Mouse (Mus musculus) liver (tissue): ENCODE results near the gene Myh7.

Source experiments
- DNase-seq: peaks from one replicate; pipeline ENCODE4 v3.0.0-alpha.2; 2020; ENCODE audit warnings: mixed read lengths

Myh7 gene

DNA sequence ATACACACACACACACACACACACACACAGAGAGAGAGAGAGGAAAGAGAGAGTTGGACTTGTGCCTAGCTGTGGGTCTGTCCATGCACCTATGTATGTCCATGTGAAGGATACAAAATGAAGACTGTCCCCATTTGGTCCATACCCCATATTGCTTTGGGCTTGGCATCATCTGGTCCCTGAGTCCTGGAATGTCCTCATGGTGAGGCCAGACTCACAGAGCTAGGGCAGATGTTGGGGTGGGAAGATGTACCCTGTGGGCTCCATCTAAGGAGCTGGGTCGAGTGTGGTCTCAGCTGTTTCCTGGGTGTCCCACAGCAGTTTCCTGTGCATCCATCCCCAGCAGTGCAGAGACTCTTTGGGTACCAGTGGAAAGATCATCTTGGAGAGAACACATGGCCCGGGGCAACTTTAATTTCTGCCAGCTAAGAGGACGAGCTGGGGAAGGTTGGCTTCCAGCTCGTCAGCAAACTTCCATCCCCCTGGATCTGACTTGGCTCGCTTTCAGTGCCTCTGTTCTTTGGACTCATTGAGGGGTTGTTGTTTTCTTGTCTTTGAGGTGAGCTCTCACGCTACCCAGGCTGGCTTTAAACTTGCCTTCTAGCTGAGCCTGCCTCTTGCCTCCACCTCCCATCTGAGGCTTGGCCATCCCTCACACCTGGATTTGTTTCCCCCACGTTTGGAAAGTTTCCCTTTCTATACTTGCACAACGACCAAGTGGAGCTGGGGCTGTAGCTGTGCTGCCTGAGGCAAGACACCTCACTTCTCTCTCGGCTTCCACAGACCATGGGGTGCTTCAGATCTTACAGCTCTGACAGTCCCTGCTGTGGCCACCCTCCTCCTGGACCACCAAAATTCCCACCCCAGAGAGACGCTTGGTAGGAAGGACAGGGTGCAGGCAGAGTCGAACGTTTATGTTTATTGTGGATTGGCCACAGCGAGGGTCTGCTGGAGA lies 53.1 kb downstream of the Myh7 start:
- DNase-seq, result no peak

DNA sequence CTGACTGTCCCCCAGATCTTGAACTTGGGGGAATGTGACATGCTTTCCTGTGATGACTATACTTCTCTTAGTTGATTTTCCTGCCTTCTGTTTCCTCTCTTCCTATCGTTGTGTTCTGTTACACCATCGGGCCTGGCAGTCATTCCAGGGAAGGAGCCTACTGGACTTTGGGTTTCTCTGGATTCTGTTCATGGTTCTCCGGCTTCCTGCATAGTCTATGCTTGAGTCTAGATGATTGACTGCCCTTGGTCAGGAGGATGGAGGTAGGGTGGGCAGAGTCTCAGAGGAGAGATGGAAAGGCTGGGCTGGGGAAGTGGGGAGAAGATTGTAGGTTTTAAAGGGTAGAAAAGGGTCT lies 54.3 kb downstream of the Myh7 start:
- DNase-seq, result no peak

DNA sequence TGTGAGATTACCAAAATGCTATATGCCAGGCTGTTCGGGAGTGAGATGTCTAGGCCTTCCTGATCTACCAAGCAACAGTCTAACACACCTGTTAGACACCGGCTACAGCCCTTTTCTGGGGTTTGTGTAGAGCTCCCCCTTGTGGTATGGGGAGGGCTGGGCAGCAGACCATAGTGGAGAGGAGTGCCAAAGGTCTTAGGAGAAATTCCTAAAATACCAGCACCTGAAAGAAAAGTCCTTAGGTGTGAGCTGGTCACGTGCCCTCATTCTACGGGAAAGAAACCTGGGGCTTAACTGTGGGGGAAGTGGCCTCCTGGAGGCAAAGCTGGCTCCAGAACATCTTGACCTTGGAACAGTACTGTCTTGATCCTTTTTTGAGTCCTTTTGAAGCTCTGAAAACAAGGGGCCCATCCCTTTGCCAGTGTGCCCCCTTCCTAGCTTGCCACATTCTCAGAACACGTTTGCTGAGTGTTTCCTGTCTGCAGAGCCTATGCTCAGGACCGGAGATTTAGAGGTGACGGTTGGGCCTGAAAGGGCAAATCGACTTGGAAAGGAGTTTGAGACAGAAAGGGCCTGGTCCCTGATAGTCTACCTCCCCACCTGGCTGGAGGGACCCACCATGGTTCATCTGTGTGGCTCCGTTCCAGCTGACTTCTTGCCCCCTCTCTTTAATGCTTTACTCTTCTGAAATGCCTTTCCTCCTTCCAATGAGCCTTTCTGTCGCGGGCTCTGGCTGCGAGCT lies 54.8 kb downstream of the Myh7 start:
- peak; percentile 62 for DNase-seq

DNA sequence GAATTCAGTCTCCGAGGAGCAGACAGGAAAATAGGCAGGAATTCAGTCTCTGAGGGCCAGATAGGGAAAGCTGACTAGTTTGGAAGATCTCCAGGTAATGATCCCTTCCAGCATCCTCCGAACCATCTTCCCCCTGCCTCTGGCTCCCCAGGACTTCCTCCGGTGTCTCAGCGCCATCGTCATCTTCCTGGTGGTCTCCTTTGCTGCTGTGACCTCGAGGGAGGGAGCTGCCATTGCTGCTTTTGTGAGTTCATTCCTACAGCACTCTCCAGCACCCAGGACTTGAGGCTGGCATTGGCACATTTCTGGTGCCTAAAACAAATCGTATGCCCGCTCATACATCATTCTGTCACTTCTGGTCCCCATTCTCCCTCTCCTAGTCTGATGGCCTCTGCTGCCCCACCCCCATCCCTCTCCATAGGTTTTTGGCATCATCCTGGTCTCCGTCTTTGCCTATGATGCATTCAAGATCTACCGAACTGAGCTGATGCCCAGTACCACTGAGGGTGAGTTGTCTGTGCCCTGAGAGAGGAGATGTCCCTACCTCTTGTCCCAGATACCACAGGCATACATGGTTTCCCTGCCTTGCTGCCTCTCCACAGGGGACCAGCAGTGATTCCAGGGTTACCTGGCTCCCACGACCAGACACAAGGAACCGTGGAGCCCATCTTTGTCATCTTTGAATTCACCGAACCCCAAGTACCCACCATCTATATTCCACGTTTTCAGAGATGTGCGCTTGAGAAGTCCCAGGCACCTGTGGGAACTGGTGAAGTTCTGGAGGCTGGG lies 55.8 kb downstream of the Myh7 start:
- no peak for DNase-seq

DNA sequence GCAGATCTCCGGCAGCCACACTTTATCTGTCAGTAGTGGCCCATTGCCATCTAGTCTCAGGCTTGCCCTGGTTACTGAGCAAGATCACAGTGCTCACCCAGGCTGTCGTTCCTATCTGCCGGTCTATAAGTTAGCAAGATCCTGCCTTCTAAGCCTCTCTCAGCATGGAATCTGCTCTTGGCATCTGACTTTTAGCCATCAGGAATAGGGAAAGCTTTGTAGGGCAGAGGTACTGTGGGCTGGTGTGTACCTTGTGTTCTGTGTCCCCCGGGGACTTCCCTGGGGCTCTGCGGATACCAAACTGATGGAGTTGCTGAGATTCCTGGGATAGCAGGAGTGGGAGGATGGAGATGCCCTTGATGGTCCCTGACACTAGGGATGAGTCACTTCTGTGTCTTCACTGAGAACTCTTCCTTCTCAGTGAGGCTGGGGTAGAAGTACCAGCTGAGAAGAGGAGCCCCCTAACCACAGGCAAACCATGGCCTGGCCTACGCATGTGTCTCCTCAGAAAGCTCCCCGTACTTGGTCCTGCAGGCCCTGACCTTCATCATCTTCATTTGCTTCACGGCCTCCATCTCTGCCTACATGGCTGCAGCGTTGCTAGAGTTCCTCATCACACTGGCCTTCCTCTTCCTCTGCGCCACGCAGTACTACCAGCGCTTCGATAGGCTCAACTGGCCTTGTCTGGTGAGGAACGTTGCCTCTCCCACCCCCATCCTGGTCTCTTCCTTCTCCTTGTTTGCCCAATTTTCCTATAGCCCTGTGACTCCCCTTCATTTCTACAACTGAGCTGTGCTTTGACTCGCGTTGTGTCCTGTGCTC lies 56.9 kb downstream of the Myh7 start:
- DNase-seq, result no peak

DNA sequence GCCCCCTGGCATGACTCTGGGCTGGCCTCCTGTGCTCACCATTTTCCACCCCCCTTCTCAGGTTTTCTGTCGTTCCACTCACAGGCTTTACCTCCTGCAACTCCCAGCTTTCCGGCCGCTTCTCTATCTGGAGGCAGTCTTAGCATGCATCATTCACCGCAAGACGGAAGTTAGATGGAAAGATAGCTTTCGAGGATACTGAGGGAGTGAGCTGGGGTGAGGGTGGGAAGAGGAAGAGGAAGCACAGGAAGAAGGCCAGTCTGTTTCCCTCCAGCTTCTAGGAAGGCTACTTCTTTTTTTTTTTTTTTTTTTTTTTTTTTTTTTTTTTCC lies 57.6 kb downstream of the Myh7 start:
- DNase-seq, result no peak

DNA sequence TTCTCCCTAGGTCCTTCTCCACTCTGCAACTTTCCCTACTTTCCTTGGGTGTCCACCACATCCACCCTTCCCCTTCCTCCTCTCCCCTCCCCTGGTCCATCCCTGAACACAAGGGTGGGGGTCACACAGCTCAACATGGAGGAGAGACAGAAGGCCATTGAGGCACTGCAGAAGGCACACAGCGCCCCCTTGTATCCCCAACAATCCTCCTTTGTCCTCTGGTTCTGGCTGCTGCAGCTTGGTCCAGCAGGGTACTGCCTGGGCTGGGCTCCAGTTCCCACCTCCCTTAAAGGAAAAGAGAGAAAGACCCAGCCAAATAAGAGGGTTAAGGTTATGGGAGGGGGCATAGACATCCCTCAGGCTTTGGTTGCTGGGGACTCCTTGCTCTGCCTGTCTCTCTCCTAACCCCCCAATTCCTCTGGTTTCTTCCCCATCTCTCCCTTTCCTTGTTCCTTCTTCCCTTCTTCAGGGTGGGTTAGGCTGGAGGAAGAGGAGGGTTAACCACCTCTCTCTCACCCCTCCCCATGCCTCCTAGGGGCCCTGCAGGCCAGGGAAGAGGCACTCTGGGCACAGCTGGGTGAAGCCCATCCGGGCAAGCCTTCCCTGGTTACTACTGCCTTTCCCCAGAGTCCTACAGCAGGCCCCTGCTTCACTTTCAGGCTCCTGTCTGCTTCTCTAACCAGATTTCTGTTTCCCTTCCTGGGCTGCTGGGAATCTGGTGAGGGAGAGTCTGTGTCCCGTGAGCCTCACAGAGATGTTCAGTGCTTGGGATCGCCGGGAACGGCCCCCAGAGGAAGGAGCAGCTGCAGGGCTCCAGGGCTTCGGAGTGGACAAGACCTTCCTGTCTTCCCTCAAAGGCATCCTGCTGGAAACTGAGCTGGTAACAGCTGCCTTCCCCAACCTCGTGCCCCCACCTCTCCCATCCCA lies 58.3 kb downstream of the Myh7 start, which contains the start of gene Cmtm5:
Gene Cmtm5 (plus strand): TSS at position 358 of the 927 bp plus-strand sequence.
- DNase-seq, result no peak

DNA sequence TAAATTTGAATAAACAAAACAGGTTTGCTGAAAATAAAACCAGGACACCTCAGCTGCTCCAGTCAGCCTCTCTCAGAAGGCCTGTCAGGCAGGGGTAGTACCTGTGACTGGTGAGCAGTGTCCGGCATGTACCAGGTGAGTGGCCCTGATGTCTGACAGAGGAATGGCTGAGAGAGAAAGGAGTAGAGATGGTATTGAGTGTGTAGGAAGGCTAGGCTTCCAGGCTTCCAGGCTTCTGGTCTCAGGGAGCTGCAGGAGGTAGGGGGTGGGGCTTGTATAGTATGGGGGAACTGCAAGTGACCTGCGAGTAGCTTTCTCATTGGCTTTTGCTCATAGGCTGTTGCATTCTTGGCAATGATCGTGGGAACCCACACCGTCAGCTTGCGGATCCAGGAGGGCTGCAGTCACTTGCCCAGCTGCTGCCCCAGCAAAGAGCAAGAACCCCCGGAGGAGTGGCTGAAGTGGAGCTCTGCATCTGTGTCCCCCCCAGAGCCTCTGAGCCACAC lies 61.7 kb downstream of the Myh7 start, which contains the start of gene Il25:
Gene Il25 (plus strand): TSS at position 51 of the 506 bp plus-strand sequence.
- DNase-seq, result no peak

DNA sequence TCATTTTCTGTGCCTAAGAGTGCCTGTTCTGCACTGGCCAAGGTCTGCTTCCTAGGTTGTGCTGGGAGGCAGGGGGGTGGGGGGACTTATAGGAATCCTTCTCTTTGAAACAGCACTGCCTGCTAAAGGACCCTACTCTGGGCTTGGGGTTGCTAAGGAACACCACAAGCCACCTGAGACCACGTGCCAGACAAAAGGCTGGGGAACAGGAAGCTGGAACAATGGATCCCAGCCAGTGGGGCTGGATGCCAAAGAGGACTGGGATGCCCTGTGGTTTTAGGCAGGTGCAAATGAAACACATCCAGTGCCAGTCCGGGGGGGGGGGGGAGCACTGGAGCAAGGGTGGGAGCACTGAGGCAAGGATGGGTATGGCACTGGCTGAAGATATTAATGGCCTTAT lies 64.0 kb downstream of the Myh7 start:
- DNase-seq, result no peak

DNA sequence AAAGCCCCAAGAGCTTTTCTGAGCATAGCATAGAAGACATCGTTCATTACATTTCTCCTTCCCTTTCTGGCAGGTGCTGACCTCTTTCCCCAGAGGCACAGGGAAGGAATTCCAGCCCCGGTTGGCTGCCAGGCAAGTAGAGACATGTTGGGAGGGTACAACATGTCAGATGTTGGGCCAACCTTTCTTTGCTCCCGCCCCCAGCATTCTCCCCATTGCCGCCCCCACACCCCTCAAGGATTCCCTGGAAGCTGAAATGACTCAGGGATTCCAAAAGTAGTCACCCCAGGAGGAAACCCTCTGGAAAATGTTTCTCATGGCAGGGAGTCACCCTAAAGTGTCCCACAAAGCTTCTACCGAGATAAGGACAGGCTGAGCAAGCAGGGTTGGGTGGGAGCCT lies 64.6 kb downstream of the Myh7 start:
- no peak for DNase-seq

DNA sequence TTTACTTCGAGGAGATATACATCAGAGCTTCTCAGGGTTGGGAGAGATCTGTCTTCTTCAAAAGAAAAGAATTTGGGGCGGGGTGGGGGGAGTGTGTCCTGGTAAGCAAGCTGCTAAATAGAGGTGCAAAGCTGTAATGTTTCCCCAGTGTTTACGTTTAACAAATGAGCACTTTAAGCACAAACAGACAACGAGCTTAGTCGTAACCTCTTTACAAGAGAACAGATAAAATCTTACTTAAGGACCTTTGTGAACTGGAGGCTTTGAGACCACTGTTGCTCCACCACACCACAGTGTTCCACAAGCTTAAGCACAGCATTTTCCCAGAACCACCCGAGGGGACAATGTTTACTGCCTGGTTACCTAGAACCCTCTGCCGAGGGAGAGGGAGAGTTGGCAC lies 67.1 kb downstream of the Myh7 start:
- no peak for DNase-seq

DNA sequence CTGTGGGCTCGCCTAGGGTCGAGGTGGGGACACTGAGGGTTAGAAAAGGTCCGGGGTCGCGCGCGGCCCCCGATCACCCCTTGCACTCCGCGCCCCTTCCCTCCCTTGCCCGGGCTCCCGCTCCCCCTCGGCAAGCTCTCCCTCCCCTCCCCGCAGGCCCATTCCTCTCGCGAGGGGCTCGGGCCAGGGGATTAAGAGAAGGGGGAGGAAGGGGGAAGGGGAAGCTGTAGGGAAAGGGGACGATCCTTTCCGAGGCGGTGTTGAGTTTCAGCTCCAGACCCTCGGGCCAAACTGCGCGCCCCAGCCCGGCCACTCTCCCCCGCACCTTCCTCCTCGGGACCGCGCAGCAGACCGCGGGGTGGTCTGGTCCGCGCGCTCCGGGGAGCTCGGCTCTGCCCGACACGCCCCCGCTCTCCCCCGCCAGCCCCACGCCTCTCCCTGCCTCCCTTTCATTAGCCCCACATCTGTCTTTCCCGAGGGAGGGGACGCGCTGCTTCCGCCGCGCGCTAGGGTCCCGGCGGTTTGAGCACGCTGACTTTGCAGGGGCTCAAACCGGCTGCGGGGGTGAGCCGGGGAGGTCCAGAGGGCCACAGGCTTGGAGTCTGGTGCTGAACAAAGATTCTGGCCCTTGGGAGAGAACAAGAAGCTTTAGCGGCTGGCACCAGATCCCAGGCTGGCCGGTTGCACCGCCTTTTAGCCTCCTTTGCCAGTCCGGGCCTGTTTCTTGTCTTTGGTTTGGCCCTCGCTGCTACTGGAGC lies 67.8 kb downstream of the Myh7 start:
- DNase-seq, result peak; percentile 57

DNA sequence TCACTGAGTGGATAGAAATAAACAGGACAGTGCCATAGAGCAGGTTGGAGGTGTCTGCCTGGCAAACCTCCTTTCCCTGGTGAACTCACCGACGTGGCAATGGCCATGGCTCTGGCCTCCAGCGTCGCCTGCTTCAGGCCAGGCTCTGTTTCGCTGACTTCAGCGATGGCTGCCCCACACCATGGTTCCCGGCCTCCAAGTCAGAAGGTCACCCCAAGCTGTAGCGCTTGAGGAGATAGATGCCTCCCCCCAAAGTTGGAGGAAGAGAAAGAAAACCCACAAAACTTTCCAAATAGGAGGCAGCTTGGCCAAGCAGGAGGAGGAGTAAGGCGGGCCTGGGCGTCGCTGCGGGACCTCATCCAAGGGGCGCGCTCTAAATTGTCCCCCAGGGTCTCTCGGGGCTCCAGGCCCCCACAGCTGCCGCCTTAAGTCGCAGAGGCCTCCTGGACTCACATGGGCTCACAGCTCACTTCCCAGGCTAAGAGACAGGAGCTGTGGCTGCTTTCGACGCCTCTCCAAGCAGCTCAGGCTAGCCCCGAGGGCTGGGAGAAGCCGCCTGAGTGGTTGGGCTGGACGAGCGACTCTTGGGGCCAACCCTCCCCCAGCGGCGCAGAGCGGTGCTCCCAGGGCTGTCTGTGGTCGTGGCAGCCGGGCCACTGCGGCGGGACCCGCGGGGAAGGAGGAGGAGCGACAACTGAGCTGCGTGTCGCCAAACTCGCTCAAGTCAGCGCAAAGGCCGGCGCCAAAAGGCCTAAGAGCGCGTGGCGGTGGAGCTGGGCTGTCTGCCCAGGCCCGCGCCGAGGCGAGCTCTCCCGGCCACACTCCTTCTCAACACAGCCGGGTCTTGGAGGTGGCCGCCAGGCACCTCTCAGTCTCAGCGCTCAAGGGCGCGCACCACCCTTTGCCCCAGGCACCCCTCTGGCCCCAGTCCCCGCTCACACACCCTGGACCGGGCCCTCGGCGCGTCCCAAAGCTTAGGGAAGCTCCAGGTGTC lies 68.8 kb downstream of the Myh7 start, which contains the start of gene Efs:
Gene Efs (minus strand): TSS at position 778 of the 994 bp plus-strand sequence.
- DNase-seq, result peak; percentile 24

DNA sequence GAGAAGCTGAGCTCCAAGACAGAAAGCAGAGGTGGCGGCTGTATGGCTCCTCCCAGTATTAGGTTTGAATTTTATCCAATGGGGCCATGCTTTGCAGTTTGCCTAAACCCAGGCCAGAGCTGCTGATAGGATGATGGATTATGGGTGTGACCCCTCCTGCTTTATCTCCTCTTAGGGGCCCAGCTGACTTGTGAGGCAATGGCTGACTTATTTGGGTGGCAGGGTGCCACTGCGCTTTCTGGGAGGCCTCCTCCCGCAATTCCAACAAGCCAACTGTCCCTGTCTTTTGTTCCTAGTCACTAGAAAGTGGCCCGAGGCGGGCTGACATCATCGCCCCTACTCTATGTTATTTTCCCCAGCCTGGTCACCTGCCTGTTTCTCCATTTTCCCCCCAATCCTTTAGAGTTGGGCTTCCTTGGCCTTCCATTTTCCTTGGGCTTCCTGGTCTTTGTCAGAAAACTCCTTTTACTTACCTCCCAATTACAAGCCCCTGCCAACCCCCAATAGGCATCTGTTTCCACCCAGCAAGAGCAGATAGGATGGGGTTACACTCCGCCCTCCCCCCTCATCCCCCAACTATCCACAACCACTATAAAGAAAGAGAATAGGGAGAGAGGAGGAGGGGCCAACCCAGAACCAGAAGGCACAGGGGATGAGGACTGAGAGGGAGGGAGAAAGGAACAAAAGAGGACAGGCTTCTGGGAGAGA lies 69.6 kb downstream of the Myh7 start:
- DNase-seq, result peak; percentile 57
